Mouse (Mus musculus): ENCODE measurements at regions not wholly inside any gene's neighbourhood (a gene's known extent, or its start where the extent isn't known, plus 50 kb on each side); places are given as distances from the start of the nearest gene placed in this dataset.

DNA sequence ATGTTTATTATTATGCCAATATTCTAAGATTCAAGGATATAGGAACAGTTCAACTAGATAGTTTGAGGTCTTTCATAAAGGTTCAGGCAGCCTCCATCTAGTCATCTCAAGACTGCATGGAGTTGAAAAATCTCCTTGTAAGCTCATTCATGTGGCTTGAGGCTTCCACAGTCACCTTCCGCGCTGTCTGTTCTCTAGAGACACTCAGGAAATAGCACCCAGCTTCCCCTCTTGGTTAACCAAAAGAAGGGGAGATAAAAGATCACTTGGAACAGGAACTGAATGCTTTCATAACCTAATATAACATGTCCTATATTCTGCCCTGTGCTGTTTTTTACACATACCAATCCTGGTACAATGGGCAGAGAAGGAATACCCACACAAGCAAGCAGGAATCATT, 206.3 kb upstream of the Ercc4 start:
- no peak for DNase-seq (ENCODE audit: low read depth)

DNA sequence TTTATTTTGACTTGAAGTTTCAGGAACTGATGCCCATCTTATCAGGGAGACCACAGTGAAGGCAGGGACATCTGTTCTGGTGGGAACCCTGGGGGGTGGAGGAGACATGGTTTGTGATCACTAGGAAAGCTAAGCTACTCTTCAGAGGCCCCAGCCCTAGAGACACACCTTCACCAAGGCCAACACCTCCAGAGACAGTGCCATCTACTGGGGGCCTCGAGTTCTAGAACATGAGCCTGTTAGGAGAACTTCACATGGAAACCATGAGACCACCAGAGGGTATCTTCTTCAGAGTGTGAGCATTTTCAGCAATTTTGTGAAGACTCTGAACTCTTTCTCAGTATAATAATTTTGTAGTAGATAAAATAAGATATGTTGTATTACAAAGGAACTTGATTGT, 204.5 kb upstream of the Ercc4 start:
- no peak for DNase-seq (ENCODE audit: low read depth)

- no peak for DNase-seq (ENCODE audit: low read depth)
Measured at GRCm38 (mm10) chr16:12924668-12925067, 184.8 kb upstream of the Ercc4 start.

DNA sequence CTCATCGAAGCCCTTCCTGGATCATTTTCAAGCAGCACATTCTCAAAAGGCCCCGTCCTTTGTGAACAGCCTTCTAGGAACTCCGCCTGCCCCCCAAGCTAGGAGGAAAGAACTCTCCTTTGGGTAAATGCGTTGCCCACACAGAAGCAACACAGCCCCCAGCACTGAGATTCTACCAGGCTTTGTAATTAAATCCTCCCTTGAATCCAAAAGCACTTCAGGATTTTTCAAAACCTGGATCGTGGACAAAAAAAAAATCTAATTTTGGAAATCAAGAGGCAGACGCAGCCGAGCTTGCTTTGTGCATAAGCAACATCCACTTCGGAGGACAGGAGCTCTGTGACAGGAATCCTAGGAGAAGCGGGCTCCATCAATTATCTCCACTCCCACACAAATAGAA, 183.6 kb upstream of the Ercc4 start:
- no peak for DNase-seq (ENCODE audit: low read depth)

DNA sequence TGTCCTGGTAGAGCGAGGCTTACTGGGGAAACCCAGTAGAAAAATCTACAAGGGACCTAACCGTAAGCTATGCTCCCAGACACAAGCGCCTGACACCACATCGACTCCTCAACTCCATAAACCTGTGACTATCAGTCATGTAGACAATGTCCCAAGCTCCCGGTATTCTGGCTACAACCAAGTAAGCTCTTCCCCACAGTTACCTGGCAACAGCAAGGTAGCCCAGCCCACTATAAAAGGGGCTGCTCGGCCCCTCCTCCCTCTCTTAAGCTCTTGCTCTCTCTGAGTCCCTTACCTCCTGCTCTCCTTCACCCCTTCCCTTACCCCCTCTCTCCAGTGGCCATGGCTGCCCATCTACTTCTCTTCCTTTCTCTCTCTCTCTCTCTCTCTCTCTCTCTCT, 178.4 kb upstream of the Ercc4 start:
- DNase-seq (ENCODE audit: low read depth): no peak

DNA sequence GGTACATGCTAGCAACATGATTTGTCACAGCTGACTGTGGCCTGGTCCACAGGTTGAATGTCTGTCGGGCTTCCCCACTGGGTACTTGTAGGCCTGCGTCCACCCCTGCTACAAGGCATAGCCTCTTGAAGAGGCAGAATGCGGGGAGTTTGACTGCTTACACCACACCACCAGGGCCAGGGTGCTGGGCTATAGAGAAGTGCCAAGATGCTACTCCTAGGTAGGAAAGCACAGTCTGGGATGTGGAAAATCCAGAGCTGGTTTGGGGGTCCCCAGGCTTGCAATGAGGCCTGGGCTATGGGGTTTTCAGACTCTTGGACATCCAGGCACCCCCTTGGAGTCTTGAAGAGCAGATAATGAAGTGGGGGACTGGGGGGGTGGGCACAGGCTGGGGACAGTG, 176.5 kb upstream of the Ercc4 start:
- DNase-seq (ENCODE audit: low read depth): no peak

DNA sequence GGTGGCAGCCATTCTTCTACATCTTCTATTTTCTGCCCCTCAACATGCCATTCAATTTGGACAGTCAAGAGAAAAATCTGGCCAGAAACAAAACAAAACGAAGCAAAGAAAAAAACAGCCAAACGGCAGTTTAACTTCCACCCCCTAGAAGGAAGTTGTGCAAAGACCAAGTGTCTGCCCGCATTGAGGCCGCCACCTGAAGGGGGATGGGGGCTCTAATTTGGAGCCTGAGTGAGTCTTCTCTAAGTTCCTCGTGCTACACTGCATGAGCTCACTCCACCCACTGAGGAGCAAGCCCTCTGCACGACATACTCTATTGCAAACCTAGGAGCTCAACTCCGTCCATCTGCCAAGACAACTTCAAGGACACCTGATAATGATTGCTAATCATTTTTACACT, 174.9 kb upstream of the Ercc4 start:
- no peak for DNase-seq (ENCODE audit: low read depth)

DNA sequence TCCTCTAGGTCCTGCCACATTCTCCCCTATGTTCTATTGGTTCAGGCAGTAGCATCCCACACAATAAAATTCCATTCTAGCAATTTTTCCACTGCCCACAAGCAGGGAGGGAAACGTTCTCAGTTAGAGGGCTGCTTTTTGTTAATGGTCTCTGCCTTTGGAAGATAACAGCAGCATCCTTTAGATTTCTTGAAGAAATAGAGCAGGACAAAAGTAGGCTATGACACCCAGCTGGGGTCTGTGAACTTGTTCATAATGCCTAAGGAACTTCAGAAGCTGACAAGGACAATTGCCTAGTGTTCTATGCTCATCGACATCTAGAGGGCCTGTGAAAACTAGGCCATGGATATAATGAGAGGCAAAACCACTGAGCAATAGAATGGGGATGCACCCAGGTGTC, 174.2 kb upstream of the Ercc4 start:
- no peak for DNase-seq (ENCODE audit: low read depth)

- no peak for DNase-seq (ENCODE audit: low read depth)
Measured at GRCm38 (mm10) chr16:12936571-12936970, 172.9 kb upstream of the Ercc4 start.

DNA sequence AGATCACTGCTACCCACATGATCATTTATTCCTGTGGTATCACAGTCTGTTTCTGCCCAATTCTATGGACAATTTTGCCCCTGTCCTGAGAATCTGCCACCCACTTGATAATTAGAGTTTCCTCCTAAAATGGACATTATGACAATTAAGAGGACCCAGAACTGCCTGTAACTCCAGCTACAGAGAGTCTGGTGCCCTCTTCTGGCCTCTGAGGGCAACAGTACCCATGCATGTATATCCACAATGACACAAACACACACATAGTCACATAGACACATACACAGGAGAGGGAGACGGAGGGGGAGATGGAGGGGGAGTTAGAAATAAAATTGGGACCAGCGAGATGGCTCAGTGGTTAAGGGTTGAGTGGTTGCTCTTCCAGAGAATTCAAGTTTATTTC, 170.9 kb upstream of the Ercc4 start:
- no peak for DNase-seq (ENCODE audit: low read depth)

- no peak for DNase-seq (ENCODE audit: low read depth)
Measured at GRCm38 (mm10) chr16:12951176-12951575, 158.3 kb upstream of the Ercc4 start.

GRCm38 (mm10) chr16:12954028-12954427, 155.5 kb upstream of the Ercc4 start:
- DNase-seq (ENCODE audit: low read depth): no peak

DNA sequence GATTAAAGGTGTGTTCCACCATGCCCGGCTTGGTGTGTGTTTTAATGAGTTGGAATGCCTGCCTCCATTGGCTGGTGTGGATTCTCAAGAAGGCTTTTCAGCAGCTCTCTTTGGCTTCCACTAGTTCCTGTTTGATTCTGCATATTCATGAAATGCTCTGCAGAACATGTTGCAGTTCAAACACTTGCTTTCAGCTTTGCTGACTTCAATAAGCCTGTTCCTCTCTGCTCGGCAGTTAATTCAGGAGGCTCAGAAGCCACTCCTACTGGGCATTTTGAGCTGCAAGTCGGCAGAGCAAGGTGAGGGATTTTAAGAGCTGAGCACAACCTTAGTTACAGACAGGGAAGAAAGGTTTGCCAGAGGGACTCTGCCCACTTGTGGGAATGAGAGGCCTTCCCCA, 153.1 kb upstream of the Ercc4 start:
- no peak for DNase-seq (ENCODE audit: low read depth)

- DNase-seq (ENCODE audit: low read depth): no peak
Measured at GRCm38 (mm10) chr16:12960885-12961284, 148.6 kb upstream of the Ercc4 start.

- DNase-seq (ENCODE audit: low read depth): no peak
Measured at GRCm38 (mm10) chr16:12982681-12983080, 126.8 kb upstream of the Ercc4 start.

DNA sequence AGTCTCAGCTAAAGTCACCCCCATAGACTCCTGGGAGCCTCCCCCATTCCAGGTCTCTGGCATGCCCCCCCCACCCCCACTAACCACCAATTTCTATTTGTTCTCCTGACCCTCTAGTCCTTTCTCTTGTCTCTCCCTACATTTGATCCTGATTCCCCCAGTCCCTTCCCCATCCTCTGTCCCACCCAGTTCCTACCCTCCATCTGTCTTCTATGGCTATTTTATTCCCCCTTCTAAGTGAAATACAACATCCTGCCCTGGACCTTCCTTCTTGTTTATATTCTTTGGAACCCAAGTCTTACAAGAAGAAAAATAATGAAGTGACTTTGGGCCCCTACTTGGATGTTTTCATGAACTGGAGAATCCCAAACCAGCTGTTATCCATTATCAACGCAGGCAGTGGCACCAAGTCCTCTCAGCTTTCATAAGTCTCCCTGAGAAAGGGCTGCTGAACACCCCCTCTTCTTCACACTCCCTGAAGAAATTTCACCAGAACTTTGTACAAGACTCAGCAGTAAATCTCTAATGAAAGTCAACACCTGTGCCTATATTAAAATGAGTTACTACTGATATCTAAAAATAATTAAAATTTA, 108.1 kb upstream of the Ercc4 start:
- no peak for DNase-seq (ENCODE audit: low read depth)

DNA sequence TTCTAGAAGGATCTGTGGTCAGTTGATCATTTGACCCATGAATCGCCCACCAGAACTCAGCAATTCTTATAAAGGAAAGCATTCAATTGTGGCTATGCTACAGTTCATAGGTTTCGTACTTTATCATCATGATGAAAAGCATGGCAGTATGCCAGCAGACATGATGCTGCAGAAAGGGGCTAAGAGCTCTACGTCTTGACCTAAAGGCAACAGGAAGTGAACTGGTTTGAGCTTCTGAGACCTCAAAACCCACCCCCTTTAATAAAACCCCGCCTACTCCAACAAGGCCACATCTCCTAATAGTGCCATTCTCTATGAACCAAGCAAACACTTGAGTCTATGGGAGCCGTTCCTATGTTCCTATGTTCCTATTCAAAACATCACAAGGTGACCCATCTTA, 96.6 kb upstream of the Ercc4 start:
- no peak for DNase-seq (ENCODE audit: low read depth)

DNA sequence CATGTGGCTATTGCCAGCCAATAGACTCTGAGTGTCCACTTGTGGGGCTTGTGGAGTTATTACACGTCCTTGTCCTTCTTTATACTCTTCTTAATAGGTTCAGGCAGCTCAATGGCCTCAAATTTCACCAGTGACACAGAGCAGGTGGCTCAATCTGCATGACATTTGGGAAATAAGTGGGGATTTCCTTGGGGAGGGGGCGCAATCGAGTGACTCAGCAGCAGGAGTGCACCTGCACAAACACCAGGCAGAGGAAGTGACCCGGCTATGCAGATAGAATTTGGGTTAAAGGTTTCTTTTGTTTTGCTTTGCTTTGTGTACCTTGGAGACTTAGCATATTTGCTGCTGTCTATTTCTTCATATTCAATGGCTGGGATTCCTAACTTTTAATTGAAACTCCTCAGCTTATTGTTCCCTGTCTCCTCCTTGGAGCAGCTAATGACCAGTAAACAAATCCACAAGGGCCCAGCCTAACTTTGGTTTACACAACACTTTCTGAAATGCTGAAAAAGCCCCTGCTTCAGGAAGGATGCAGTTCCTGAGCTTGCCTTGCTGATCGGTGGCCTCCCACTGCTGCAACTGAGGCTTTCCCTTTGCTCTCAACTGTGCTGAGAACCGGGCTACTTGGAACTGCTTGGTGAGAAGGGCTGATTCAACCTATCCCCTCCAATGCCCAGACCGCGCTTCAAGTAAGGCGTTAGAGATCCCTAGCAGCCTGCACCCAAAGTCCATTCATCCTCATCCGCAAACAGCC, 95.4 kb upstream of the Ercc4 start:
- no peak for DNase-seq (ENCODE audit: low read depth)

GRCm38 (mm10) chr16:13022875-13023274, 86.6 kb upstream of the Ercc4 start:
- DNase-seq (ENCODE audit: low read depth): peak; percentile 40

DNA sequence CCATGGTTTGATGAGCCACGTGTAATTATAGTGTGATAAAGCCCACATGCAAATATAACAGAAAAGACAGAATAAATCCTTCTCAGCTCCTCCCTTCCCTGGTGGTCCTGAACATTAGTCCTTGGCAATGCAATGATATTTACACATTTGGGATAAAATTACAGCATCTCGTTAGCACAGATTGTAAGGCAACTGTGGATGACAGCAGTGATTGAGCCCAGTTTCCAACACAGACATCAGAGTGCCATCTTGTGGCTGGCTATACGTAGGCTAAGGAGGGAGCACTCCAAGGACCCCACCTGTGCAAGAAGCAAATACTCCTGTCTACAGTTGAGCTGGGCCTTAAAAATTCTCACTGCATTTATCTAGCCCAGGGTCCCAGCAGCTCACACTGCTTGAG, 84.1 kb upstream of the Ercc4 start:
- no peak for DNase-seq (ENCODE audit: low read depth)

DNA sequence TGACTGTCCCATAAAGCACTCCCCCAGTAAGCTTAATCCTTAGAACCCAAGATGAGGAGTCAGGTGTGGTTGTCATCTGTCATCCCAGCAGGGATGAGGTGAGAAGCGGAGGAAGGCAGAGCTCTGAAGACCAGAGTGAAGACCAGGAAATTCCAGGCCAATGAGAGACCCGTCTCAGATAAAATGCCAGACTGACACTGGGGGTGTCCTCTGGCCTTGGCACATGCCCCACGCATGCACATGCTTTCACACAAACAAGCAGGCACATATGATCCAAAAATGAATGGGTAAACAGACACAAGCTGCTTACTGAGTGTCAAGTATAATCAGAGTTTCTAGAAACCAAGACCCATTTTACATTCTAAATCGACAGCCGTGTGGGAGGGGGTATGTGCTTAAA, 75.3 kb upstream of the Ercc4 start:
- no peak for DNase-seq (ENCODE audit: low read depth)

DNA sequence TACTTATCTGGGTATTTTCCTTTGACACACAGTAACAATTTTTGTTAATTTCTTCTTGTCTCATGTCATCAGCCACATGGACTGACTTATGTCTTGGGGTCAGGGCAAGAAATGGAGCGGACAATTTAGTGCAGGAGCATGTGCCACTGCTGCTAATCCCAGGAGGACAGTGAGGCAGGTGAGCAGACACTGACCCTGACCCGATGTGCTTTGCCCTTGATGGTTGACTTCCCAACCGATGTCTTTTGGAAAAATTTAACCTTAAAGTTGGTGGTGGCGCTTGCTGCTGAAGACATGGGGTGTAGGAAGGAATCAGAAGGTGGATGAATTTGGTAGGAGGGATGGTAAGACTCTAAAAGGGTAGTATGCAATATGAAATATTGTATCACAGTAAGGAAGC, 72.9 kb upstream of the Ercc4 start:
- no peak for DNase-seq (ENCODE audit: low read depth)

DNA sequence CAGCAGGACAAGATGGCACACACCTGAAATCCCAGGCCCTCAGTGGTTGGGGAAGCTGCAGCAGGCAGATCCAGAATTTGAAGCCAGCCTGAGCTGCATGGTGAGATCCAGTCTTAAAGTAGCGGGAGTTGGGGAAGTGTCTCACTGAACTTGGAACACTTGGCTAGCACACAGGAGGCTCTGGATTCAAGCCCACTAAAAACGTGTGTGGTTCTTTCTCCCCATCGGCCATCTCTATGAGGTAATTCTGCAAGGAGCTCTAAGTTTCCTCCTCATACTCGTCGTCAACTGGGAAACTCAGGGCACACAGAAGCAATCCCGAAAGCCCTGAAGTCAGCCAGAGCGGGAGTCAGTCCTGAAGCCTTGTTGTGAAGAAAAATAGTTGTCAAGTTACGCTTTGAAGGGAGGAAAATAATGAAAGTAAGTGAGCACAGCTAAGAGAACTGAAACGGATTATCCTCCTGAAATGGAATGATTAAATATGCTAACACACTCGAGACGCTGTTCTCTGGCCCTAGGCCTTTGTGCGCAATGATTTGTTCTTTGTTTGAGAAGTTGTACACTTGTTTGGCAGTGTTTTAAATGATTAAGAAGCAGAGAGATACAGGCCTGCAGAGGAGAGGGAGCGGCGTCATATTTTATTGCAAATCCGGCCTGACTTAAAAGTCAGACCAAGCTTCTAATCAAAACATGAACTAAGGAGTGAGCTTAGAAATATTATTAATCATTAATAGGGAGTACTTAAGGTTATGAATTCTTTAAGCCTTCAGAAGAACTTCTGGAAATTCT, 69.0 kb upstream of the Ercc4 start:
- DNase-seq (ENCODE audit: low read depth): no peak
